Mouse (Mus musculus) ES-E14 (cell line): ENCODE measurements around the gene Ung.

Experiments used
- HCFC1 ChIP-seq: IDR thresholded peaks from 2 replicates; pipeline ENCODE4 v1.6.1; 2012; ENCODE audit warnings: low read length, inconsistent platforms, borderline replicate concordance; ENCODE audit not compliant: insufficient read depth
- MAFK ChIP-seq: IDR thresholded peaks from 2 replicates; pipeline ENCODE4 v1.6.1; 2014; ENCODE audit warnings: mild to moderate bottlenecking, low read depth, low read length, inconsistent platforms; ENCODE audit not compliant: insufficient read depth

DNA sequence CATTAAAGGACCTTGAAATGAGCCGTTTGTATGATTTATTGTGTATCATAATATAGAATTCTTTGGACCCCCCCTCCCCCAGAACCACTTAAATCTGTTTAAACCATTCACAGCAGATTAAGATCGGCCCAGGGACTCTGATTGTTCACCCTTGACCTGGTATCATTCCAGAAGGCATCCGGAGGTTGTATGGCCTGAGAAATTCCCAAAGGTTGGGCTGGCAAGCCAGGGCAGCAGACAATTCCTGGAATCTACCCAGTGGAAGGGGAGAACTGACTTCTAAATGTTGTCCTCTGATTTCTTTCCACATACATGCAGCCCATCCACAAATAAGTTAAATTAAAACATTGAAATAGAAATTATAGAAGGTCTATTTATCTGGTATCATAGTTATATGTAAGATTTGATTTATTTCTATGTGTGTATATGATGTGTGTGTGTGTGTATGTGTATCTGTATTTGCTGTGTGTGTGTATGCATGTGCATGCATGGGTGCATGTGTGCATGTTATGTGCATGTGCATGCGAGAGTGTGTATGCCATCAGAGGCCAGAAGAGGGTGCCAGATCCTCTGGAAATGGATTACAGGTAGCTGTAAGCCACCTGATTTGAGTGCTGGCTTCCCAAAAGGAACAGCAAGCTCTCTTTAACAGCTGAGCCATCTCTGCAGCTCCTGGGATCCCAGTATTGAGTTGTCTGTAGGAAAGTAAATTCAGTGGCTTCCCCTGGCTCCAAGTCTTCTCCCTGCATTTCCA, 48.0 kb downstream of the Ung start:
- TF ChIP-seq HCFC1 (no peak), MAFK (no peak)
